Mouse (Mus musculus) kidney, adult 2 months (tissue): Measurements from ENCODE around the gene Lats2.
"Not testable (repeated sequence)": the region's sequence is repeated elsewhere in the genome, so short reads cannot be mapped to it uniquely, and the experiment has no call there.

Experiments
- CTCF ChIP-seq: fragments of 200-500 bp; conservative IDR thresholded peaks from 2 replicates; pipeline ENCODE4 v1.5.1; 2011; ENCODE audit warnings: low read depth, mild to moderate bottlenecking, control low read depth, low read length, moderate library complexity, mixed read lengths; ENCODE audit not compliant: insufficient read depth, insufficient read length
- POLR2A ChIP-seq: fragments of 200-500 bp; IDR thresholded peaks from one replicate; pipeline ENCODE4 v1.6.1; 2011; ENCODE audit warnings: low read depth, low read length, control low read depth

GRCm38 (mm10) chr14:57751006-57751405, 7.2 kb downstream of the Lats2 start:
- TF ChIP-seq CTCF, POLR2A: not testable (repeated sequence)
